Mouse (Mus musculus): ENCODE results near the gene Appl1. TPM values are rescaled to one million over a fixed set of nuclear protein-coding genes. Genes with fewer than 3 reads are reported as not detected.
A peak's percentile ranks its signal among the peaks of the same experiment; 100 is the strongest.

Appl1 gene
- total RNA-seq (2017) = 47.7 and 52.2 TPM in 2 replicates

DNA sequence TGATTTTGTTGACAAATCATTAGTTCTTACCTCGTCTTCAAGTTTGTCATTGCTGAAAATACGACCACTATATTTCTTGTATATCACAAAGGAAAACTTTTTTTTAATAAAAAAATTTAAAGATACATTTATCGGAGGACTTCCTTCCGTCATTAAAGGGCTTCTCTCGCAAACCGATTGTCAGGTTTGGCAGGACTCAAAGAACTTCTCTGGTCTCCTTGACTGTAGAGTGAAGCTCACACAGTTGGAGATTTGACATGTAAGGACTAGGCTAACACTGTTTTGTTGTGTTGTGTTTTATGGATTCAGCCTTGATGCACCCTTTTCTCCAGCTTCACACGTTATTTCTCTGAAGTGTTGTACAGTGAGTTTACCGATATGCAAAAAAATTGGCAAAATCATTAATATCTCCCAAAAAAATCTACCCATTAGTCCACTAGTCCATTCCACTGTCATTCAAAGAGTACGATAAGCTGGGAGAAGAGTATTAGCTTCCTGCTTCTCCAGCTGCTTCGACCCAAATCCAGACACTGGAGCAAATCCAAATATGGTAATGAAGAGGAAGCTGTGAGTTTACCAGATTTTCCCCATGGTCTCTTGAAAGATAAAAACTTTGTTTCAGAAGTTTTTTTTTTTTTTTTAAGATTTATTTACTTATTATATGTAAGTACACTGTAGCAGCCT, at the start of gene Appl1:
TSS of gene Appl1 (minus strand) at position 127 of the 684 bp plus-strand sequence.
- no peak for ATAC-seq (replicated peaks in 1 of 2; ENCODE audit: insufficient read depth in 1 of 2, low FRiP score in 2 of 2, low TSS enrichment in 1 of 2, low read depth in 1 of 2, poor library complexity in 2 of 2, severe bottlenecking in 2 of 2)

DNA sequence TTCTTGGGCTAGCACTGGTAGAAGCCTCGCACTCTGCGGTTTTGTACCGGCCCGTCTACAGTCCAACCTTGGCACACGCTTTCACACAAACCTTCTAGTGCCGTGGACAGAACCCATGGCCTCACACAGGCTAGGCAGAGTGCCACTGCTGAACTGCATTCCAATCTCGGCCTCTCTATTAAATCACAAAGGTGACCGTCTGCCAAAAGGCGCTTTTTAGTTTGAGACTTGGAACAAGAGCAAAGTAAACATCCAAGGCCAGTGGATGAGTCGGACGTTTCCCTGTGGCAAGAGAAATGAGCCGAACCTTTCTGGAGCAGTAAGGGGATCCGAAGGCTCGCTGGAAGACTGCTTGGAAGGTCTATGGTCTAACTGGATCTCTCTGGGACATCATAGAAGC, 48.8 kb upstream of the Appl1 start:
- no peak for ATAC-seq (replicated peaks in 1 of 2; ENCODE audit: insufficient read depth in 1 of 2, low FRiP score in 2 of 2, low TSS enrichment in 1 of 2, low read depth in 1 of 2, poor library complexity in 2 of 2, severe bottlenecking in 2 of 2)

DNA sequence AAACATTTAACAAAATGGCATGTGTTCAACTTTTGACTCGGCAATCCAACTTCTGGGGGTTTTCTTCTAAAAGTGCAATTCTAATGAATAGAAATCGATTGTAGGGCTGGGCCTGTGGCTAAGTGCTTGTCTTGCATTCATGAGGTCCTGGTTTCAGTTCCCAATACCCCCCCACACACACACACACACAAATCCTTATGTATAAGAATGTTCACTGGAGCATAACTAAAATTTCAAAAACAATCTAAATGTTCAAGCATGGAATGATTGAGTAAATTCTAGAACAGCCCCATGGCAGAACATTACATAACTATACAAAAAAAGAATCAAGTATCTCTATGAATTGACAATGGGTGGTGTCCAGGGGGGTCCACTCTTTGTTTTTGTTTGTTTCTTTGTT, 46.9 kb upstream of the Appl1 start:
- ATAC-seq (replicated peaks in 1 of 2; ENCODE audit: insufficient read depth in 1 of 2, low FRiP score in 2 of 2, low TSS enrichment in 1 of 2, low read depth in 1 of 2, poor library complexity in 2 of 2, severe bottlenecking in 2 of 2) = no peak

DNA sequence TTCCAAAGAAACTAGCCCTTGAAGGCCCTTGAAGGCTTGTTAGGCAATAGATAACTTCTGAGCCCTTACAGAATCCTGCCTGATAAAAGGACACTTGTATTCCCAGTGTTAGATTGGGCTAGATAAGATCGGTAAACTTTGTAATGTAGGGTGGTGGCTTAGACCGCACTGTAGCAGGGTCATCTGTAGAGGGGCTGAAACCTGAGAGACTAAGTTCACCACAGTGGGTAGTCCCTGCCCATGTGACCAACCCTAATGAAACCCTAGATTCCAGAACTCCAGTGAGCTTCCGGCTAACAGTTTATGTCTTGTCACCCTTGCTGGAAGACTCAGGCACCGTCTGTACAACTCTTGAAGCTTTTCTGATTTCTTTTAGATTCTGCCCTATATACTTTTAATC, 42.6 kb upstream of the Appl1 start:
- no peak for ATAC-seq (replicated peaks in 1 of 2; ENCODE audit: insufficient read depth in 1 of 2, low FRiP score in 2 of 2, low TSS enrichment in 1 of 2, low read depth in 1 of 2, poor library complexity in 2 of 2, severe bottlenecking in 2 of 2)

DNA sequence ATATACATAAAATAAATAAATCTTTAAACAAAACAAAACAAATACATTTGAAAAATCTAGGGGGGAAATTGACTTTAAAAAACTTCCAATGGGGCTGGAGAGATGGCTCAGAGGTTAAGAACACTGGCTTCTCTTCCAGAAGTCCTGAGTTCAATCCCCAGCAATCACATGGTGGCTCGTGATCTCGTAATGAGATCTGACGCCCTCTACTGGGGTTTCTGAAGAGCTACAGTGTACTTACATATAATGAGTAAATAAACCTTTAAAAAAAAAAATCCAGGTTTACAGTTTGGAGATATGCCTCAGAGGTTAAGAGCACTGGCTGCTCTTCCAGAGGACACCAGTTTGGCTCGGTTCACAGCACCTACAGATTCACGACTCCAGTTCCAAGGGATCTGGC, 40.5 kb upstream of the Appl1 start:
- no peak for ATAC-seq (replicated peaks in 1 of 2; ENCODE audit: insufficient read depth in 1 of 2, low FRiP score in 2 of 2, low TSS enrichment in 1 of 2, low read depth in 1 of 2, poor library complexity in 2 of 2, severe bottlenecking in 2 of 2)

DNA sequence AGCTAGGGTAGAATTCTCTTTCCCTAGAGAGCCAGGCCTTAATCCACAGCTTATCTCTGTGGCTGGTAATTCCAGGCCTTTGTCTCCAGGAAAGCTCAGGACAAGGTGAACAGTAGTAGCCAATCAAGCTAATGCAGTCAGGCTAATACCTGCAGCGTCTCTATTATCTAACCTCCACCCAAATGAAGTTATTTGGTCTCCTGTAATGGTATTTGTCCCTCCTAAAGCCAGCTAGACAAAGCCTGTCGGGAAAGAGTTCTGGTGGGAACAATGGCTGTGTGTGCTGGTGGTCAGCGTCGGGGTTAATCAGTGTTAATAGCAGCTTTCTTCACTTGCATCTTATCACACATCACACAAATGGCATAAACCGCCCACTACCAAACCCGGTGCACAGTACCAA, 34.9 kb upstream of the Appl1 start:
- ATAC-seq (replicated peaks in 1 of 2; ENCODE audit: insufficient read depth in 1 of 2, low FRiP score in 2 of 2, low TSS enrichment in 1 of 2, low read depth in 1 of 2, poor library complexity in 2 of 2, severe bottlenecking in 2 of 2) = no peak

DNA sequence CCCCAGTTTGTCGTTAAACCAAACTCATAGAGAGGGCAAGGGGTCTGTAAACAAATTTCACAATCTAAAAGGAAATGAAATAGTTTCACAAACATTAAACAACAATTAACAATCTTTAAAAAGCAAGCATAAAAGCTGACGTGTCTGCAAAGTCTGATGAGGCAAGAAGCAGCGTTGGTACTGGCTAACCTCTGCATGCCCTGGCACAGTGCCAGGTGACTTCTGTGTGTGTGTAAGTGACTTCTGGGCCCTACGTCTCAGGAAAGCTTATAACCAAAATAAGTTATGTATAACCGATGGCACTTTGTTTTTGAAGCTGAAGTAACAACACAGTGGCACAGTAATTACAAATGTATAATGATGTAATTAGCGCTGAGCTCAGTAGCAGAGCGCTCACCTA, 33.9 kb upstream of the Appl1 start:
- ATAC-seq (replicated peaks in 1 of 2; ENCODE audit: insufficient read depth in 1 of 2, low FRiP score in 2 of 2, low TSS enrichment in 1 of 2, low read depth in 1 of 2, poor library complexity in 2 of 2, severe bottlenecking in 2 of 2) = no peak

DNA sequence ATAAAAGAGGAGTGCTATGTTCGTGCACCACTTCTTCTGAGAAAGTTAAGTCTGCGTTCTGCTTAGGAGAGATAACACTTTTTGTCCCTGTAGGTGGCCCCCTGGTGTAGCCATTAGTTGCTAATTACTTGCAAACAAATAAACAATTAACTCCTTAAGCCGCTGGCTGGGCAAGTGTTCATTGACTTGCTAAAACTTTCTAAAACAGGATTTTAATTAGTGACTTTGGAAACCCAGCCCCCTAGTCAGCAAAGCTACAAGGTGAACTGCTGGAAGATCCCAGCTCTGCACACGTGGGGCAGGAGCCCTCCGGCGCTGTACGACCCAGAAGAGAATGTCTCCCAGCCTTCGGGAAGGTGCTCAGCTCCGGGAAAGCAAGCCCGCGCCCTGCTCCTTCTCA, 29.4 kb upstream of the Appl1 start:
- no peak for ATAC-seq (replicated peaks in 1 of 2; ENCODE audit: insufficient read depth in 1 of 2, low FRiP score in 2 of 2, low TSS enrichment in 1 of 2, low read depth in 1 of 2, poor library complexity in 2 of 2, severe bottlenecking in 2 of 2)

DNA sequence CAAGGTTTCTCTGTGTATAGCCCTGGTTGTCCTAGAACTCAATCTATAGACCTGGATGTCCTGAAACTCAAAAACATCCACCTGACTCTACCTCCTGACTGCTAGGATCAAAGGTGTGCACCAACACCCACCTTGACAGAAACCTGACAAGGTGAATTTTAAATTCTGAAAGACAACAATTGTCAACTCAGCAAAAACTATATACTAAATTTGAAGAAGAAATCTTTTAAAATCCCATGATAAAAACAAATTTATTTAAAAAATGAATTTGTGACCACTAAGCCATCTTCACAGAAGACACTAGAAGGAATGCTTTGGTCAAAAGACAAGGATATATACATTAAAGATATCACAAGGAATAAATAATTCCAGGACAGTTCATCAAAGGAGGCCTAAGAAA, 25.2 kb upstream of the Appl1 start:
- ATAC-seq (replicated peaks in 1 of 2; ENCODE audit: insufficient read depth in 1 of 2, low FRiP score in 2 of 2, low TSS enrichment in 1 of 2, low read depth in 1 of 2, poor library complexity in 2 of 2, severe bottlenecking in 2 of 2) = no peak

DNA sequence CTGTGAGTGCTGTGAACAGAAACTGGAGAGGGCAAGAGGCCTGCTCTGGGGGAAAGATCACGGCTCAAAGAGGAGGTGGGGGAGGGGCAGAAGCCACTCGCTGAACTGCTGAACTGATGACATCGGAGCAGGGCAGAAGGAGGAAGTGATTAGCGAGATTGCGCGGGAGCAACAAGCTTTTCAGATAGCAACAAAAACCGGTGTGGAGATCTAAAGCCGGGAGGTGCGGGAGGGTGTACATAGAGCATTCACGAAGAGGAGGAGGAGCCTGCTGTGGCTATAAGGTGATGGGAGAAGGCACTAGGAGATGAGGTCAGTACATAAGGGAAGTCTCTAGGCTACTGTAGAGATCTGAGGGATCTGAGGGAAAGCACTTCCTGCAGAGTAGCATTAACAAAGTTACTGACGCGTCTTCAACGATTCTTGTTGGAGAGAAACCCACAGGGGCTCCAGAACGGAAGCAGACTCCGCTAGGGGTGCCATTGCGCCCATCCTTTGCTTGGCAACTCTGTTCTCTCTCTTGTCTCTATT, 23.2 kb upstream of the Appl1 start, which contains the start of gene Hesx1:
TSS of gene Hesx1 (plus strand) at position 206 of the 531 bp plus-strand sequence.
- ATAC-seq (replicated peaks in 1 of 2; ENCODE audit: insufficient read depth in 1 of 2, low FRiP score in 2 of 2, low TSS enrichment in 1 of 2, low read depth in 1 of 2, poor library complexity in 2 of 2, severe bottlenecking in 2 of 2) = peak; percentile 86 to 91

DNA sequence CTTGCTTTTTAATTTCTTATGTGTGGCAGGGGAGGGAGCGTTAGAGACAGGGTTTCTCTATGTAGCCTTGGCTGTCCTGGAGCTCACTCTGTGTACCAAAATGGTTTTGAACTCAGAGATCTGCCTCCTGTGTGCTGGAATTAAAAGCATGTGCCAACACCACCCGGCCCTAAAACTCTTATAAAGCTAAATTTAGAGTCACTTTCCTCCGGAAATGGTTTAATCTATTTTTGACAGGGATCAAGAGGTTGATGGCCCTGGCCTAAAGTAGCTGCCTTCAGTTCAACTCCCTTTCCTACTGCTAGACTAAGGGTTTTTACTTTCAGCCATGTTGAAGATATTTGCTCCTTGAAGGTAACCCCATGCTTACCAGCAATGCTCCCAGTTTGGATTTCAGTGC, 22.4 kb upstream of the Appl1 start:
- ATAC-seq (replicated peaks in 1 of 2; ENCODE audit: insufficient read depth in 1 of 2, low FRiP score in 2 of 2, low TSS enrichment in 1 of 2, low read depth in 1 of 2, poor library complexity in 2 of 2, severe bottlenecking in 2 of 2) = no peak

DNA sequence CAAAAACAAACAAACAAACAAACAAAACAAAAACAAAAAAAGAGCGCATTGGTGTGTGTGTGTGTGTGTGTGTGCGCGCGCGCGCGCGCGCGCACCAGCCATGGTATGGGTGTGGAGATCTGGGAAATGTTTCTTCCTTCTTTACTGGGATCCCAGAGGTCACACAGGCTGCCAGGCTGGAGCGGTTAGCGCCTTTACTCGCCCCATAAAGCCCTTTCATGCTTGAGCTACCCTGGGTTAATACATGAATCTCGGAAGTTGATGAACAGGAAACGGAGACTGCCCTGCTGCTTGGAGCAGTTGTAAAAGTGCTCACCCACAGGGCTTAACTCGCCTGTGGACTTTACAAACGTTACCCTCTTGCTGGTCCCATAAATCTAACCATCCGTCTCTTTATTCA, 20.6 kb upstream of the Appl1 start:
- ATAC-seq (replicated peaks in 1 of 2; ENCODE audit: insufficient read depth in 1 of 2, low FRiP score in 2 of 2, low TSS enrichment in 1 of 2, low read depth in 1 of 2, poor library complexity in 2 of 2, severe bottlenecking in 2 of 2) = no peak

DNA sequence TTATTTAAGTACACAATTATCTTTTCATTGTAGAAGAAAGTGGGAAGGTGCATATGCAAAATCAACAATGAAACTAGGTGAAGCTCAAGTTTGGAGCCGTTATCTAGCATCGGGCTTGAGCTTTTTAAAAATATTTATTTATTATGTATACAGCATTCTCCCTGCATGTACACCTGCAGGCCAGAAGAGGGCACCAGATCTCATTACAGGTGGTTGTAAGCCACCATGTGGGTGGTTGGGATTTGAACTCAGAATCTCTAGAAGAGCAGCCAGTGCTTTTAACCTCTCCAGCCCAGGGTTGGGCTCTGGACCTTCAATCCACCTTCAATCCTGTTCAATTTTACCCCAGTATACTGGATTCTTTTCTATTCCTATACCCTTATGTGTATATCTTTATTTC, 17.7 kb upstream of the Appl1 start:
- ATAC-seq (replicated peaks in 1 of 2; ENCODE audit: insufficient read depth in 1 of 2, low FRiP score in 2 of 2, low TSS enrichment in 1 of 2, low read depth in 1 of 2, poor library complexity in 2 of 2, severe bottlenecking in 2 of 2) = no peak

DNA sequence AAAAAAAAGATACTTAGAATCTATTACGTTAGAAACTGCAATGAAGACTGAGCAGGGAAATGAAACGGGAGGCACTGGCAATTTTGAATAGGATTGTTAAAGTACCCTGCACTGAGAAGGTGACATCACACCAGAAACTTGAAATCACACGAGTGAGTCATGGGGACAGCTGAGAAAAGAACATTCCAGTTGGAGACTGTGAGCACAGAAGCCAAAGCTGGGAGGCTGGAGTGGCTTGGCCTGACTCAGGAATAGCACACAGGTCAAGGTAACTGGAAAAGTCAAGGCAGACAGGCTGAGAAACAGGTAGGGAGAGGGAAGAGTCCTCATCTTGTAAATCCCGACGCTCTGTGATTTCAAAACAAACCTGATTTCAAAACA, 11.1 kb upstream of the Appl1 start:
- no peak for ATAC-seq (replicated peaks in 1 of 2; ENCODE audit: insufficient read depth in 1 of 2, low FRiP score in 2 of 2, low TSS enrichment in 1 of 2, low read depth in 1 of 2, poor library complexity in 2 of 2, severe bottlenecking in 2 of 2)

DNA sequence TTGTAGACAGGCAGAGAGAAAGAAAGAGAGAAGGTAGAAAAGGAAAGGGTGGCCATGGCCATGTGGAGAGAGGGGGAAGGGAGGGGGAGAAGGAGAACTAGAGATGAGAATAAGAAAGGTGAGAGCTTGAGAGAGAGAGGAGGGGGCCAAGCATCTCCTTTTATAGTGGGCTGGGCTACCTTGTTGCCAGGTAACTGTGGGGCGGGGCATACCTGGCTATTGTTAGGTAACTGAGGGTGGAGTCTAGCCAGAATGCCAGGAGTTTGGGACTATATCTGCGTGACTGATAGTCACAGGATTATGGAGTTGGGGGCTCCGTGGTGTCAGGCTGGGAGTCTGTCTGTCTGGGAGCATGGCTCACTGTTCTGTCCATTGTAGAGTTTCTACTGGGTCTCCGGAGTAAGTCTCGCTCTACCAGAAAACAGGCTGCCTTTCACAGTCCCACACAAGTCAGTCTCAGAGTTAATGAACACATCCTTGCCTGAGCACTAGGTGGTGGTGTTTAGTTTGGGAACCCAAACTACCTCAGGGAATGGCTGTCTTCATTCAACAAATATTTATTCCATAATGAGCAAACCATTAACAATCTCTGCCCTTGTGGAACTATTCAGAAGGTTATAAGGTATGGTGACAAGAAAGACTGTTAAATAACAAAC, 10.6 kb upstream of the Appl1 start:
- ATAC-seq (replicated peaks in 1 of 2; ENCODE audit: insufficient read depth in 1 of 2, low FRiP score in 2 of 2, low TSS enrichment in 1 of 2, low read depth in 1 of 2, poor library complexity in 2 of 2, severe bottlenecking in 2 of 2) = no peak

DNA sequence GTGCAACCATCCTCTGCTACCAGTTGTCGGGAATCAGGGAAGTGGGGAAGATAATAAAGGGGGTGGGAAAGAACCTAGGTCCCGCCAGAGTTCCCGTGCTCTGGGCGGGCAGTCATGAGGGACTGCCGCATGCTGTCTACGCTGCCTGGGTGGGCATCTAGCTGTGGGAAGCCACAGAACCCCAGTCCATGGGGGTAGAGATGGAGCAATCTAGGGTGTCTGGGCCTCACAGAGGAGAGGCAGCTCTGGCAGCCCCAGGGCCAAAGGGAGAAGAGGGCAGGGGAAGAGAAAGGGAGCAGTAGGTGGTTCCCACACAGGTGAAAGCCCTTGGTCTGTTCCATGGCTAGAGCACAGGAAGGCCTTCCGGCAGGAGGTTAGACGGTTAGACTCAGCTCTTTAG, 10.0 kb upstream of the Appl1 start:
- ATAC-seq (replicated peaks in 1 of 2; ENCODE audit: insufficient read depth in 1 of 2, low FRiP score in 2 of 2, low TSS enrichment in 1 of 2, low read depth in 1 of 2, poor library complexity in 2 of 2, severe bottlenecking in 2 of 2) = no peak

DNA sequence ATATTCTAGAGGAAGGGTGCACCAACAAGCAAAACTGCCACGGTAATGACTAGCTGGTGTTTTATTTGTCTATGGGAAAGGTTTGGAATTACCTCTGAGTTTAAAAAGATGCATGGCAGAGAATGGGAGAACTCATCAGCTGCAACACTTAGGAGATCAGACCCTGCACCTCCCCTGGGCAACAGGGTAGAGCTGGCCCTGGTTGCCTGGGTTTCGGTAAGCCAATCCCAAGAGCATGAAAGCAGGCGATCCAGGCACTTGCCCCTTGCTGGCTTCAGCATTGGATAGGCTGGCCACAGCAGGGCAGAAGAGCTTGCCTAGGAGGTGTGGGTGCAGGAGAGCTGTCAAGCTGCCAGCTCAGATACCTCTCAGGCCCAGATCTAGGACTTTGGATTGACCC, 8.8 kb upstream of the Appl1 start:
- no peak for ATAC-seq (replicated peaks in 1 of 2; ENCODE audit: insufficient read depth in 1 of 2, low FRiP score in 2 of 2, low TSS enrichment in 1 of 2, low read depth in 1 of 2, poor library complexity in 2 of 2, severe bottlenecking in 2 of 2)

DNA sequence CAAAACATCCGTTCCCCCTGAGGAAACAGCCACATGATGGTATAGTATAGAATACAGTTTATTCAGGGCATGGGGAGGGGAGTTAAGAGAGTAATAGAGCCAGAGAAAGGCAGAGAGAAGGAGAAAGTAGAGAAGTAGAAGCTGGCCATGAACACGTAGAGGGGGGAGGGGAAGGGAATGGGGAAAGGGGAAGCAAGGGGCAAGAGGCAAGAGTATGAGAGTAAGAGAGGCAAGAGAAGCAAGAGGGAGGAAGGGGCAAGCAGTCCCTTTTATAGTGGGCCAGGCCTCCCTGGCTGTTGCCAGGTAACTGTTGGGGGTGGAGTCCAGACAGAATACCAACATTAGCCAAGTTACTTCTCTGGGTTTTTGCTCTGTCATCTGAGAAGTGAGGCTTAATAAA, 6.5 kb upstream of the Appl1 start:
- ATAC-seq (replicated peaks in 1 of 2; ENCODE audit: insufficient read depth in 1 of 2, low FRiP score in 2 of 2, low TSS enrichment in 1 of 2, low read depth in 1 of 2, poor library complexity in 2 of 2, severe bottlenecking in 2 of 2) = peak; percentile 32 to 42; a peak in 3 of 4 replicates

DNA sequence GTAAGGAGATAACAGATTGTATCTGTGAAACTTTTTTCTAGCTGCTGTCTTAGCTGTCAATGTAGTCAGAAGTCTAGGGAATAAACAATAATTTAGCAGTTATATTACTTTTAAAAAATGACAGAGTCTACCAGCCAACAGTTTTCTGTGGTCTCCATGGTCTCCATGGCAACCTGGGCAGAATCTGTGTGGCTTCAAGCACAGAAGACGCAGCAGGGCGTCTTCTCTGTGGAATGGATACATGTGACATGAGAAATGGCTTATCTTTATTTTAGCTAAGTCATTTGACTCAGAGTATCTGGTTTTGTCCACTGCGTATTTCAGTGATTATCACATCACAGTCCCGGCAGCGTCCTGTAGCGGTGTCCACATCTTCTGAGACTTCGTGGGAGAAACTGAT, 5.2 kb upstream of the Appl1 start:
- ATAC-seq (replicated peaks in 1 of 2; ENCODE audit: insufficient read depth in 1 of 2, low FRiP score in 2 of 2, low TSS enrichment in 1 of 2, low read depth in 1 of 2, poor library complexity in 2 of 2, severe bottlenecking in 2 of 2) = no peak
